Mouse (Mus musculus) kidney, postnatal 10 days (tissue): ENCODE data around the gene Cpeb1.

Experiments
- DNase-seq: peaks from one replicate; pipeline ENCODE4 v3.0.0; 2021; ENCODE audit warnings: mixed read lengths

Cpeb1 gene

DNA sequence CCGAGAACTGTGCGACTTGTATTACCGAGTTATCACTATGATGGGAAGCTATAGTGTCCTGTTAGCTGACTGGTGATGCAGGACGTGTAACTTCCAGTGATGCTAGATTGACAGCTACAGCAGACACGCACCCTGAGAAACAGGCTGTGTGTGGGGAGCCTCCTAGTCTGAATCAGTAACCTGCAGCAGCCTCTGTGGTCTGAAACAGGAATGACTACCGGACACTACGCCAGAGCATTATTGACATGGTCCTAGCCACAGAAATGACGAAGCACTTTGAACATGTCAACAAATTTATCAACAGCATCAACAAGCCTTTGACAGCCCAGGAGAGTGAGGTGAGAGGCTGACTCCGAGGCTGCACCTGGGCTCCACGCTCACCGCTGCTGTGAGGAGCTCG, 129.2 kb downstream of the Cpeb1 start:
- no peak for DNase-seq

DNA sequence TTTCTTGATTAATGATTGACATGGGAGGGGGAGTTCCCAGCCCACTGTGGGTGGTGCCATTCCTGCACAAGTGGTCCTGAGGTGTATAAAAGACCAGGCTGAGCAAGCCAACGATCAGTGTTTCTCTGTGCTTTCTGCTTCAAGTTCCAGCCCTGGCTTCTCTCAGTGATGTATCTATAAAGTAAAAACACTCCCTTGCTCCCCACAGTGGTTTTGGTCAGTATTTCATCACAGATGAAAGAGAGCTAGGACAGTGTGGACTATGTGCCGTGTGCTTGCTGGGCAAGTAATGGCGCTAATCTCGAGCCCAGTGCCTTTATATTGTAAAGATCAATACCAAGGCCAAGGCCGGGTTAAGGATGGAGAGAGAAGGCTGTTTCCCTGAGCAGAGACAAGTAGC, 133.5 kb downstream of the Cpeb1 start:
- DNase-seq, result no peak

DNA sequence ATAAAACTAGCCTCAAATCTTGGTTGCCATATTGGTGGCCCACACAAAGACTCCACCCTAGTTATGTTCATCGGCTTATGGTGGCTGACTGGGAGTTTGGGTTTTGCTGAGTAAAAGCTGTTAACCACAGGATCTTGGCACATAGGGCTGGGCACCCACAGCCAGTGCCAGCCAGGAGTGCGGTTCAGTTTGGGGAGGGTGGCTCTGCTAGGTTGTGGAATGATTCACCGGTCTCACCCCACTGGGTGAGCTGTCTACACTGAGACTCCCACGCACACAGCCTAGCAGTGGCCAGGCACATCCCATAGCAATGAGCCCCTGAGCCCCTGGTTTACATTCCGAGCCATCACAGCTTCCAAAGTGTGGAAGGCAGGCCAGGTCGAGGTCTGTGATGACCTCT, 135.5 kb downstream of the Cpeb1 start:
- DNase-seq, result no peak

DNA sequence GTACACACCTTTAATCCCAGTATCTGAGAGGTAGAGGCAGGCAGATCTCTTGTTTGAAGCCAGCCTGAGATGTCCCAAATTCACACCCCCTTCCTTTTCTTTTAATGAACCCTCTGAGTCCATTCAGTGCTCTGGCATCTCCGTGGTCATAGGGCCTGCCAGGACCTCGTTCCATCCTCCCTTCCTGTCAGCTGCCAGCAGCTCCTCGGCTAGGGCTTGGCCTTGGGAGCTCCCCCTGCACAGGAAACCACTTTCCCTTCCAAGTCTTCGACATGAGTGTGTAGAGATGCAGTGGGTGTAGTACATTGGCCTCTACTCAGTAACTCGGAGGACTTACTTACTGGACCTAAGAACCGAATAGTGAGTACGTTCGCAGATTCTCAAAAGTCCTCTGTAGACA, 139.7 kb downstream of the Cpeb1 start:
- peak; percentile 37 for DNase-seq

DNA sequence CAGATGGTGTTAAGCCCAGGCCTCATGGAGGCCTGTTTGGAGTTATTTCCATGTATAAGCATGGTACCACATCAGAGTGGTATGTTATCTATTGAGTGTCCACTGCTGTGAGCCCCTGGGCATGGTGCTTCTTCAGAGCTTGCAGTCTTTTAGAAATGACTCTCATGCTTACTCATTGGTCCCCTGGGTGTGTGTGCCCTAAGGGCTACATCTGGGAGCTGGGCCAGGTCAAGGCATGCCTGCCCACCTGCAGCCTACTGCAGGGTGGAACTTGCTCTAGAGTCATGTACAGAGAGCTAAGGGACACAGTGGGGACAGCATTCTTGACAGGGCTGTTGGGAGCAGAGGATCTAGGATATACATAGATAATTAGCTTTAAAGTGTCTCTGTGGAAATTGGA, 143.7 kb downstream of the Cpeb1 start:
- no peak for DNase-seq

DNA sequence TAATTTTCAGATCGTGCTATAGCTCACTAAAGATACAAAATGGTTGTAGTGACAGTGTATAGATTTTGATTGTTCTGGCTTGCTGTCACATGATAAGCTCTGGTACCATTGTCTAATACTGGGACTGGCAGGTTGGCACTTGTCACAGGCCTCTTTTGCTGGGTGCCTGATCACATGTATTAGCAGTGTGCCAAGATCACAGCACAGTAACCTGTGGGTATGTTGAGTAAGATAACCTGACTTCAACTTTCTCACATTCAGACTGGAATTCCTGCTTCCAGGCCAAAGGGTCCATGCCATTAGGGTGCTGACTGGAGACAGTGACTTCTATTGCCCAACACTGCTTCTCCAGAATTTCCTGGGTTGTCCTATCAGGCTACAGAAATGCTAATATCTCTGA, 144.1 kb downstream of the Cpeb1 start:
- DNase-seq, result no peak

DNA sequence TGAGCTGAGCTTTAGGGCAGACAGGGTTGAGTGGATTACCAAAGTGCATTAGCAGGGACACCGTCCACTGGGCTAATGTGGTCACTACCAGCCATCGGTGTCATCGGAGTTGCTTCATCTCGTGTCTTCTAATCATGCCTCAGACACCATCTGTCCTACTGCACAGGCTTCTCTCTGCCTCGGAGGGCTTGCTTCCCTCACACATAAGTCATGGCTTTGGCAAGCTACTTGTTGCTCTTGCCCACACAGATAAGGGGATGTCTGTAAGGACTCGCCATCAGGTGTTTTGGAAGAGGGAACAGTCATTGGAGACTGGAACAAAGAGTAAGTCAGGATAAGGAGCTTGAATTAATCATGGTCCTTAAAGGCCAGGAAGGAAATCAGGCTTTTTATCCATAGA, 146.0 kb downstream of the Cpeb1 start:
- no peak for DNase-seq

DNA sequence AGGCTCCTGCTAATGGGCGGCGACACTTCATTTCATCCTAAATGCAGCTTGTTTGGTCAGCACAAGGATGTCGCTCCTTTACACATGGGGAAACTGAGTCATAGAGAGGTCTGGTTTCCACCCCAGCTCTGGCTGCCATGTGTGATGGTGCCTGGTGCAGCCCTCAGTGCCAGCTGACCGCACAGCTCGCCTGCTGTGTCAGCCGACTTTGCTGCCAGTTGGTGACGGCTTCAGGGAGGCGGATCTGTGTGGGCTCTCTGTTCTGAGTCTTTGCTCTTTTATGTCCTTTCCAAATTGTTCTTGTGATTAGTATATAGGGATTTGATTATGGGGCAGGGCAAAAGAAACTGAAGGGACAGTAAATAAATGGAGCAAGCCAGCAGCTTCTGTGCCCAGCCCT, 147.5 kb downstream of the Cpeb1 start:
- DNase-seq, result no peak

DNA sequence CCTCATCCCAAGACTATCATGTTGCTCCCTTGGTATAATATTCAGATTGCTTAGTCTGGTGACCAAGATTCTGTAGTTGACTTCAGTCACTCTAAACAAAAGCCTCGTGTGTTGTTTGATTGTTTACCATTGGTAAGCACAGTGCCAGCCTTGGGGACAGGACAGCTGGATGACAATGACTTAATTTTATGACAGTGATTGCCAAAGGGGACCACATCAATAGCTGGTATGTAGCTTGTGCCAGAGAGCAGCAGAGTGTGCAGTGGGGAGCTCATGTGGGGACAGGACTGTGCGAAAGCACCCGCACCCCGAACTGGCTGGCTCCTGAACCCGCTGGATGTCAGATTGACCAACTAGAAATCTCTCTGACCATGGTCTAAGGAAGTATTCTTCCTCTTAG, 150.6 kb downstream of the Cpeb1 start:
- DNase-seq, result no peak

DNA sequence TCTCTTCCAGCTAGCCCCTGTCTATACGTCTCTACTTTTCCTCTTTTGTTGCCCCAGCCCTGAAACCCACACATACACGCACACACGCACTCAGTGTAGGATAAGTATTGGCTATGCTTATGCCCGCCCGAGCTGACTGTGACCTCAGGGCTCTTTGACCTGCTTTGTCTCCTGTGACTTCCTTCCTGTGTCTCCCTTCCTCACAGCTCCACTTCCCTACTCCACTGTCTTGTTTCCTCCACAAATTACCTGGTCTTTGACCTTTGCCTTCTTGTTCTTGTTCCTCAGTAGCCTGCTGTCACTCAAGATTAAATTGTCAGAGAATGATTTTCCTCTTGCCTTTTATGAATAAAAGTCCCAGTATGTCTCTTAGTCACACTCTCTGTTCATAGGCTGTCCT, 151.2 kb downstream of the Cpeb1 start:
- no peak for DNase-seq

DNA sequence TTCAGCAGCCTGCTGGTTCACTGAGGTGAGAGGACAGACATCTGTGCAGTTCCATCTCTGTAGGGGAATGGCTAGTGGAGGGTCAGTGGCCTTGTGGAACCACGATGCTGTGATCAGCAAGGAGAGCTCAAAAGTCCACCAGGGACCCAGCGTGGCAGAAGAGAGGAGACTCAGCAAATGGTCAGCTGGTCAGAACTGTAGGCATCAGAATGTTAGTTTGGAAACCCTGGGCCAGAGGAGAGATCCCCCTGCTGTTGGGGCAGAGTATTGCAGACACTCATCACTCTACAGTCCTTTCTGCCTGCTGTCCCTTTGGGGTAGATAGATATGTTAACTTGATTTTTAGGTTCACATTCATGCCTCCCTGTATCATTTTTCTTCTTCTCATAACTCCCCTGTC, 151.6 kb downstream of the Cpeb1 start:
- DNase-seq, result peak; percentile 38

DNA sequence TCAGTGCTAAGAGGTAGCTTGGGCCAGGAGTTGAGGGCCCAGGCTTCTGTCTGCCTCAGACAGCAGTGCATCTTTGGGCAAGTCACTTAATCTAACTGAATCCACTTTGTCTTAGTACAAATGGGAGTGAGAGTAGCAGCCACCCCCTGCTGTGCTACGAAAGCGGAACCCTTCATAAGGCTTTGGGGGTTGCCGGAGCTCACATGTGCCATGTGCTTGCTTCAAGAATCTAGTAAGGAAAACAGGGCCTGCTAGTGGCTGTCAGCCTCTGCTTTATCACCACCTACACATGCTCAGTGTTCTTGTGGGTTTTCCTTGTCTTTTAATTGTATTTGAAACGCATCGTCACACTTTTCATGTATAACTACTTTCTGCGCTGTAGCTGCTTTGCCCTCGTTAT, 153.9 kb downstream of the Cpeb1 start:
- no peak for DNase-seq

DNA sequence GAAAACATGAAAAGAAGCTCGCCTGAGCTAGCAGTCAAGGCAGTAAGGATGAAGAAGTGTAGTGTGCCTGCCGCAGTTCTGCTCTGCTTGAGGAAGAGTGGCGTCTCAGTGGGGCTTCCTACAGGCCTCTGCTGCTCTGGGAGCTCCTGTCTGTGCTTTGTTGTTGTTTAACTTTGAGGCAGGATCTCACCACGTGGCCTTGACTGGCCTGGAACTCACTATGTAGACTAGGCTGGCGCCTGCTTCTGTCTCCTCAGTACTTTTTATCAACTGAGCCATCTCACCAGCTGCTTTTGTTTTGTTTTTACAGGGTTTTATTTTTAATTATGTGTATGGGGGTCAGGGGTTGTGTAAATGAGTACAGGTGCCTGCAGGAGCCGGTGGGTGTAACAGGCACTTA, 157.1 kb downstream of the Cpeb1 start:
- DNase-seq, result no peak
